Mouse (Mus musculus) leukemia stem cell, adult 10-12 weeks (primary cell): Measurements from ENCODE around the gene Hmga1b. TPM values are rescaled to one million over a fixed set of nuclear protein-coding genes. Genes with fewer than 3 reads are reported as not detected.

Experiments
- polyA plus RNA-seq: library from polyadenylated mRNA; stranded (reverse); fragments of >175 nt; gene quantifications from 2 replicates; pipeline ENCODE4 v1.2.3, GENCODE M21; 2012; ENCODE audit warnings: low replicate concordance

The Hmga1b gene
- 269 and 1,219 TPM in 2 replicates for polyA plus RNA-seq

DNA sequence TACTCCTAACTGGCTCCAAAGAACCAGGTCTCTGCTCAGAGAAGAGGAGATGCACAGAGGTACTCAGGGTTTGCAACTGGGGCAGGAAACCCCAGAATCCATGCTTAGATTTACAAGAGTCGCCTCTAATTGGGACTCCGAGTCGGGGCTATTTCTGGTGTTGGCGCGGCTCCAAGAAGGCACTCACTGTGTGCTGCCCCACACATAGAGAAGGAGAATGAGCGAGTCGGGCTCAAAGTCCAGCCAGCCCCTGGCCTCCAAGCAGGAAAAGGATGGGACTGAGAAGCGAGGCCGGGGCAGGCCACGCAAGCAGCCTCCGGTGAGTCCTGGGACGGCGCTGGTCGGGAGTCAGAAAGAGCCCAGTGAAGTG, at the start of gene Hmga1b:
TSS of gene Hmga1b (plus strand) at position 123 of the 370 bp plus-strand sequence.

DNA sequence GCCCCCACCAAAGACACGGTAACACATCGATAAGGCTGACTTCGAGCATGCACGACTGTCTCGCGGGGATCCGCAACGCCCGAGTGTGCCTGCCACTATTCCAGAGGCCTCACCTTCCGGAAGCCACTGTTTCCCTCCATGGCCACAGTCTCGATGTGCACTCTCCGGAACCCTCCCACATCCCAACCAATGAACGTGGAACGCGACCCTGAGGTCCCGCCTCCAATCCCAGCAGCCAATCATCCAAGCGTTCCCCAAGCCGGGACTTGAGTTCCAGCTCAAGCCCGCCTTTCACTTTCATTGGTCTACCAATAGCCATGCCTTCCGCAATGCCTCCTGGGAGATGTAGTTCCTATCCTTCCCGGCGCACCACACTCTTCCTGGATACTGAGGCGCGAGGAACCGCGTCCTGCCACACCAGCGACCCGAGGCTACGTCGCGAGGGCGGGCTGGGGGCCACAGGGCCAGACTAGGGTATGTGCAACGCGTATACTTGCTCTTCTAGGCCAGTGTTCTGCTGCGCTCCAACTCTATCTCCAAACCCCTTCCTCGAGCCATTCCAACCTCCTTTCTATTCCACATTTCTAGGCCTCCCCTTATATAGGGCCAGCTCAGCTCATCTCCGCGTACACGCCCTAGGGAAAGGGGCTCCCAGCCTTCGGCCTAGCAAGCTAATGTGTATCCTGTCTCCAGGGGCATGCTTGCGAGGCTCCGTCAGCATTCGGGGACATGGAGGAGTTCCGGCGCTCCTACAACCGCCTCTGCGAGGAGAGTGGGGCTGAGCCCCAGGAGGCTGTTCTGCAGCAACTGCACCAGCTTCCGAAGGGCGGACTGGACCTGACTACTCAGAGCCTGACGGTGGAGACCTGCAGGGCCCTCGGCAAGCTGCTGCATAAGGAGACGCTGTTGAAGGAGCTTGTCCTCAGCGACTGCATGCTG, 48.7 kb upstream of the Hmga1b start, which contains the start of the genes Cenpx and Lrrc45:
TSS of gene Cenpx (minus strand) at position 159 of the 939 bp plus-strand sequence.
TSS of gene Lrrc45 (plus strand) at position 346 of the 939 bp plus-strand sequence.

DNA sequence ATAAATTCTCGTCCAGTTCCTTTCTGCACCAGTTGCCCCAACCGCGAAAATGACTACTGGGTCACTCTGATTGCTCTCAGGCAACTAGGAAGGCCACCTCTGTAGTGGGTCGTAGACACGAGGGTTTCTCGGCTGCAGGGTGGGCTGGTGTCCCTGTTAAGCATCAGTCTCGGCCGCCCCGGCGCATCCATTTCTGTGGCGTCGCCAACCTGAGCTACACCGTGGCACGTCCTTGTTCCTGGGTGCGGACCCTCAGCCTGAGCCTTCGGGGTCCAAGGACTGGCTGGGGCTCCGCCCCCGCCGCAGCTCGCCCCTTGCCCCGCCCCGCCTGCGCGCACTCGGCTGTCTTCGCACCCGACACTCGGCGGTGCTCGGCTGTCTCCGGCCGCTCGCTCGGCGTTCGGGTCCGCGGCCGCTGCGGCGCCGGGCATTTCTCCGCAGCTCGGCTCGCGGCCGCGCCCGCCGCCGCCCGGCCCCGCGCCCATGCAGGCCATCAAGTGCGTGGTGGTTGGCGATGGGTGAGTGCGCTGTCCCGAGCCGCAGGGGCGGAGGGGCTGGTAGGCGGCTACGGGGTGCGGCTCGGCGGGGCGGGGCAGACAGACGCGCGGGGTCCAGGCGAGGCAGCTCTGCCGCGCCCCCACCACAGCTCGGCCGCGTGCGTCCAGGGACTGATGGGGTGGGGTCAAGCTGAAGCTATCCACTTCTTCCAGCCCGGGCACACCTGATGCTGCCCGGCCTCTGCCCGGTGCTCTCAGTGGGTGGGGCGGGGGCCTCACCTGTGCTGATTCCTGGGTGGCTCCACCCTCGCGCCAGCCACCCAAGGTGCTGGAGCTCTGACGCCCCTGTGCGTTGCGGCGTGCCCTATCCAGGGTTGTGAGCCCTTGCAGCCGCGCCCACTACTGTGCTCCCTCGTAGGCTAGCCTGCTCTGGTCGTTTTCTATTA, 41.2 kb upstream of the Hmga1b start, which contains the start of gene Rac3:
TSS of gene Rac3 (plus strand) at position 347 of the 943 bp plus-strand sequence.

DNA sequence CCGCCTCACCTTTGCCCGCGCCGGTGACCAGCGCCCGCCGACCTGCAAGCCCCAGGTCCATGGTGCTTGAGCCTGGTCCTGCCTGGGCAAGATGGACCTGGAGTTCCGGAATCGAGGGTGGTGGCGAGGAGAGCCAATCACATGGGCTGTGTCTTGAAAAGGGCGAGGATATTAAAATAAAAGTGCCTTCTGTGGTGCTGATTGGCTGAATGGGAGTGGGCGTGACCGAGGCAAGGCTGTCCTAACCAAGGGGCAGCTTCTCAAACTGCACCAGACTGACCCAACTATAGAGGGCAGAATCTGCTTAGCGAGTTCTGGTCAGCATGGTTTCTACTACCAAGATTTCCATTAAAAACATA, 35.4 kb upstream of the Hmga1b start, which contains the start of gene Dcxr:
TSS of gene Dcxr (minus strand) at position 113 of the 359 bp plus-strand sequence.

GRCm38 (mm10) chr11:120731858-120732680, 30.5 kb upstream of the Hmga1b start, which contains the start of gene Cbr2:
TSS of gene Cbr2 (minus strand) at chr11:120732114.

DNA sequence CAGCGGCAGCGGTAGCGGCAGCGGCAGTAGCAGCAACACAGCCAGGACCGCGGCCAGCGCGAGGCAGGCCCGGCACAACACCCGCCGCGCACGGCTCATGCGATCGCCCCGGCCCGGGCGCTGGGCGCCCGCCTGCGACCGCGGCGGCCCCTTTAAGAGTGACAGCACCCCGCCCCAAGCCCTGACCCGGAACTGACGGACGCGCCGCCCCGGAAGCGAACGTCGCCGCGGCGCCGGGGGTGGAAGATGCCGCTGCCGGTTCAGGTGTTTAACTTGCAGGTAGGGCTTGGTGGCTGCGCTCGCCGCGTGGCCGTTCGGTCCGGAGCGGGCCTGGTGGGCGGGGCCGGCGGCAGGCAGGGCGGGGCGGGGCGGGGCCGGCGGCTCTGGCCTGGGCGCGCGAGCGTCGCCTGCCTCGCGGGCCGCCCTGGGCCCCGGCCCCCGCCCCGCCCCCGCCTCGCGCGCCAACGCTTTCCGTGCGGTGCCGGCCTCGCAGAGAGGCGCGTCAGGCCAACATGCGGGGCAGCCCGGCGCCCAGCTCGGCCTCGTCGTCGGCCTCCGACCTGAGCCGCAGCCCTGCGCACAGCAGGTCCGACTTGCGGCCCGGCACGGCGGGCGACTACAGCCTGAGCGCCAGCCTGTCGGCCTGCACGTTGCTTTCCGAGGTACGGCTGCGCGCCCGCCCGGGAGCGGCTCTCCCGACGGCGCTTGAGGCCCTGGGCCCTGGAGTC, 21.6 kb downstream of the Hmga1b start, which contains the start of the genes Rfng and Gps1:
TSS of gene Rfng (minus strand) at position 144 of the 728 bp plus-strand sequence.
TSS of gene Gps1 (plus strand) at position 209 of the 728 bp plus-strand sequence.

GRCm38 (mm10) chr11:120795756-120796613, 33.4 kb downstream of the Hmga1b start, which contains the start of gene Dus1l:
TSS of gene Dus1l (minus strand) at chr11:120796403.

Other genes starting within 250 kb of the Hmga1b start
- gene Gcgr, start 232.1 kb upstream of the Hmga1b start, polyA plus RNA-seq: not detected in 2 replicates
- 63.8 and 96.4 TPM in 2 replicates for gene Mcrip1, start 213.1 kb upstream of the Hmga1b start, polyA plus RNA-seq
- gene Ppp1r27, start 211.7 kb upstream of the Hmga1b start, polyA plus RNA-seq: not detected in 2 replicates
- 998 and 1,537 TPM in 2 replicates for gene P4hb, start 189.5 kb upstream of the Hmga1b start, polyA plus RNA-seq
- gene Arhgdia, start 181.2 kb upstream of the Hmga1b start, polyA plus RNA-seq: 596 and 1,231 TPM in 2 replicates
- 192 and 295 TPM in 2 replicates for gene Alyref, start 164.4 kb upstream of the Hmga1b start, polyA plus RNA-seq
- 39.8 and 162 TPM in 2 replicates for gene Anapc11, start 164.4 kb upstream of the Hmga1b start, polyA plus RNA-seq
- gene Npb, start 154.3 kb upstream of the Hmga1b start, polyA plus RNA-seq: 2.4 and 7.0 TPM in 2 replicates
- 56.6 and 107 TPM in 2 replicates for gene Pcyt2, start 144.9 kb upstream of the Hmga1b start, polyA plus RNA-seq
- 147 and 228 TPM in 2 replicates for gene Sirt7, start 137.6 kb upstream of the Hmga1b start, polyA plus RNA-seq
- gene Mafg, start 129.2 kb upstream of the Hmga1b start, polyA plus RNA-seq: 103 and 176 TPM in 2 replicates
- gene Pycr1, start 119.0 kb upstream of the Hmga1b start, polyA plus RNA-seq: 2.3 and 2.7 TPM in 2 replicates
- not detected in 2 replicates for gene Myadml2, start 114.6 kb upstream of the Hmga1b start, polyA plus RNA-seq
- 0.28 and 0.48 TPM in 2 replicates for gene Notum, start 101.6 kb upstream of the Hmga1b start, polyA plus RNA-seq
- gene Aspscr1, start 89.8 kb upstream of the Hmga1b start, polyA plus RNA-seq: 168 and 366 TPM in 2 replicates
- gene Cenpx, start 49.1 kb upstream of the Hmga1b start, polyA plus RNA-seq: 33.5 and 180 TPM in 2 replicates
- 29.3 and 37.4 TPM in 2 replicates for gene Lrrc45, start 48.9 kb upstream of the Hmga1b start, polyA plus RNA-seq
- gene Rac3, start 41.3 kb upstream of the Hmga1b start, polyA plus RNA-seq: 3.6 and 5.3 TPM in 2 replicates
- 8.7 and 44.1 TPM in 2 replicates for gene Dcxr, start 35.5 kb upstream of the Hmga1b start, polyA plus RNA-seq
- 2.4 and 4.0 TPM in 2 replicates for gene Cbr2, start 30.7 kb upstream of the Hmga1b start, polyA plus RNA-seq
- 41.1 and 90.1 TPM in 2 replicates for gene Rfng, start 21.4 kb downstream of the Hmga1b start, polyA plus RNA-seq
- 35.0 and 37.0 TPM in 2 replicates for gene Gps1, start 21.5 kb downstream of the Hmga1b start, polyA plus RNA-seq
- 123 and 193 TPM in 2 replicates for gene Dus1l, start 33.6 kb downstream of the Hmga1b start, polyA plus RNA-seq
- gene Fasn, start 61.8 kb downstream of the Hmga1b start, polyA plus RNA-seq: 69.7 and 289 TPM in 2 replicates
- 2.0 and 2.1 TPM in 2 replicates for gene Ccdc57, start 170.1 kb downstream of the Hmga1b start, polyA plus RNA-seq
- 10.6 and 15.1 TPM in 2 replicates for gene Slc16a3, start 185.7 kb downstream of the Hmga1b start, polyA plus RNA-seq
- 102 and 115 TPM in 2 replicates for gene Csnk1d, start 228.5 kb downstream of the Hmga1b start, polyA plus RNA-seq